ENCODE assay signal across 19 mouse cellular contexts in genomic region chr4:100231906-100232305, GRCm38 (mm10).
DNase-seq lines count a peak whose midpoint lies in the region; ATAC-seq and TF ChIP-seq lines count a peak whose summit lies in the region.
"Had no signal": no experiment of that assay in that cellular context is flagged by ENCODE, and none has a peak within 500 bp of the region (broad histone marks: within the 10 kb centered on the region; RNA-seq: fewer than 3 reads in every experiment).

No protein-coding gene starts in this region.

- H3K4me1 ChIP-seq in heart, embryonic 15.5 days (replicated peaks), result peaks cover 68% of the 10 kb centered on the region
- H3K4me1 ChIP-seq in heart, embryonic 11.5 days (ENCODE audit: control insufficient read depth, insufficient read depth, low read length), result peaks cover 40% of the 10 kb centered on the region
- H3K4me1 ChIP-seq in liver, adult 2 months (ENCODE audit: control insufficient read depth, insufficient read depth, low read length), result peaks cover 22% of the 10 kb centered on the region
- peaks cover 18% of the 10 kb centered on the region for H3K4me1 ChIP-seq in kidney, embryonic 15.5 days
- H3K4me1 ChIP-seq: forebrain, embryonic 12.5 days had no signal

- H3K79me2 ChIP-seq in liver, adult 2 months (ENCODE audit: control insufficient read depth, insufficient read depth, low read length), result 0 out of 2 replicates have a peak, but pooled peaks cover 2% of the 10 kb centered on the region

- TF ChIP-seq CTCF in liver, adult 2 months (IDR thresholded peaks at IDR 0.05; ENCODE audit: low read depth, low read length), result no peak

- ATAC-seq in heart, embryonic 15.5 days (replicated peaks; ENCODE audit: insufficient number of reproducible peaks, insufficient read depth, low FRiP score, low read depth), result no peak
- no peak for ATAC-seq in heart, embryonic 11.5 days (replicated peaks; ENCODE audit: insufficient number of reproducible peaks, low FRiP score, low TSS enrichment)
- ATAC-seq in kidney, embryonic 15.5 days (replicated peaks; ENCODE audit: low FRiP score), result no peak
- ATAC-seq: forebrain, embryonic 16.5 days had no signal

- no peaks in the 10 kb centered on the region for H3K27me3 ChIP-seq in heart, embryonic 15.5 days
- H3K27me3 ChIP-seq in heart, embryonic 11.5 days (ENCODE audit: control insufficient read depth, insufficient read depth, low read length), result no peaks in the 10 kb centered on the region
- no peaks in the 10 kb centered on the region for H3K27me3 ChIP-seq in liver, adult 2 months (ENCODE audit: control insufficient read depth, insufficient read depth, low read length)
- H3K27me3 ChIP-seq in kidney, embryonic 15.5 days, result no peaks in the 10 kb centered on the region
- H3K27me3 ChIP-seq: embryonic facial prominence, embryonic 13.5 days; forebrain, embryonic 12.5 days had no signal

- no peaks in the 10 kb centered on the region for H3K9me3 ChIP-seq in heart, embryonic 15.5 days (replicated peaks)
- no peaks in the 10 kb centered on the region for H3K9me3 ChIP-seq in heart, embryonic 11.5 days (replicated peaks; ENCODE audit: control insufficient read depth, low read length)
- no peaks in the 10 kb centered on the region for H3K9me3 ChIP-seq in kidney, embryonic 15.5 days (replicated peaks)
- H3K9me3 ChIP-seq: embryonic facial prominence, embryonic 13.5 days; forebrain, embryonic 12.5 days; hindbrain, embryonic 10.5 days had no signal

- no peak overlapping the region for H3K9ac ChIP-seq in heart, embryonic 15.5 days
- no peak overlapping the region for H3K9ac ChIP-seq in heart, embryonic 11.5 days (ENCODE audit: low read depth, low read length)
- no peak overlapping the region for H3K9ac ChIP-seq in liver, adult 2 months (ENCODE audit: low read depth, low read length)
- H3K9ac ChIP-seq in kidney, embryonic 15.5 days, result no peak overlapping the region
- H3K9ac ChIP-seq: embryonic facial prominence, embryonic 13.5 days; forebrain, embryonic 12.5 days; hindbrain, embryonic 14.5 days had no signal

- no peaks in the 10 kb centered on the region for H3K36me3 ChIP-seq in heart, embryonic 15.5 days
- H3K36me3 ChIP-seq in heart, embryonic 11.5 days (ENCODE audit: control insufficient read depth, insufficient read depth, low read length), result no peaks in the 10 kb centered on the region
- H3K36me3 ChIP-seq in liver, adult 2 months (ENCODE audit: control insufficient read depth, insufficient read depth, low read length), result no peaks in the 10 kb centered on the region
- no peaks in the 10 kb centered on the region for H3K36me3 ChIP-seq in kidney, embryonic 15.5 days
- H3K36me3 ChIP-seq: embryonic facial prominence, embryonic 13.5 days; forebrain, embryonic 12.5 days; hindbrain, embryonic 10.5 days had no signal

- 55% methylated on average over 3 of the region's 3 CpGs for WGBS in heart, embryonic 15.5 days
- 85% methylated on average over 3 of the region's 3 CpGs for WGBS in heart, embryonic 11.5 days (ENCODE audit: insufficient replicate concordance)
- WGBS in liver, adult 2 months, result 22% methylated on average over 3 of the region's 3 CpGs
- WGBS in kidney, embryonic 15.5 days, result 87% methylated on average over 3 of the region's 3 CpGs

- DNase-seq in adrenal gland, adult 2 months, result peak; percentile 58
- DNase-seq in adrenal gland, postnatal 4 days (ENCODE audit: low spot score in 2 of 2), result no peak
- peak; percentile 75 for DNase-seq in liver, adult 2 months (ENCODE audit: extremely low read depth, low read depth, low spot score)
- no peak for DNase-seq in liver
- DNase-seq in adrenal gland, postnatal 25 days, result peak; percentile 43
- DNase-seq: cerebellum, adult 11-12 months; cerebellum, adult 9-10 months; cerebellum, postnatal 36 days; gastrocnemius, postnatal 10 days; heart, adult 2 months; kidney, adult 8-10 months had no signal

- H3K4me3 ChIP-seq in heart, embryonic 15.5 days, result no peak overlapping the region
- H3K4me3 ChIP-seq in heart, embryonic 11.5 days (ENCODE audit: low read depth, low read length), result no peak overlapping the region
- H3K4me3 ChIP-seq in liver, adult 2 months (ENCODE audit: insufficient read depth, low read depth, low read length), result no peak overlapping the region
- no peak overlapping the region for H3K4me3 ChIP-seq in kidney, embryonic 15.5 days (replicated peaks)
- H3K4me3 ChIP-seq: embryonic facial prominence, embryonic 13.5 days; forebrain, embryonic 12.5 days; heart, adult 2 months; hindbrain, embryonic 10.5 days had no signal

- H3K27ac ChIP-seq in heart, embryonic 15.5 days, result peak overlapping the region; percentile 42; the same call in 1 of the 2 replicates
- H3K27ac ChIP-seq in heart, embryonic 11.5 days (ENCODE audit: low read depth, low read length), result no peak overlapping the region
- H3K27ac ChIP-seq in liver, adult 2 months (replicated peaks; ENCODE audit: insufficient read depth, low read depth, low read length), result no peak overlapping the region
- no peak overlapping the region for H3K27ac ChIP-seq in kidney, embryonic 15.5 days
- H3K27ac ChIP-seq: embryonic facial prominence, embryonic 13.5 days; forebrain, embryonic 12.5 days; heart, adult 2 months; hindbrain, embryonic 10.5 days; hindbrain, embryonic 14.5 days had no signal

- no peak overlapping the region for H3K4me2 ChIP-seq in heart, embryonic 15.5 days
- no peak overlapping the region for H3K4me2 ChIP-seq in heart, embryonic 11.5 days
- no peak overlapping the region for H3K4me2 ChIP-seq in kidney, embryonic 15.5 days
- H3K4me2 ChIP-seq: embryonic facial prominence, embryonic 13.5 days; forebrain, embryonic 12.5 days; hindbrain, embryonic 14.5 days had no signal

- TF ChIP-seq POLR2A in liver, adult 2 months (IDR thresholded peaks at IDR 0.05; ENCODE audit: extremely low read depth, insufficient read depth, low read length), result no peak

Comparison
In these comparisons a context has a peak if more than half of its experiments do, and no peak if none do; other contexts are left out.
1. DNase-seq: peak in adrenal gland, adult 2 months (single experiment), liver, adult 2 months (single experiment) and adrenal gland, postnatal 25 days (single experiment); none in adrenal gland, postnatal 4 days (0 of 2) and liver (single experiment).